Mouse (Mus musculus): ENCODE data around the gene Plk5.

- TF ChIP-seq POLR2A (IDR thresholded peaks at IDR 0.05; ENCODE audit: low read depth, low read length) (peak; percentile 11; the same call in 1 of the 2 replicates), CTCF (IDR thresholded peaks at IDR 0.05; ENCODE audit: extremely low read depth, insufficient read length, insufficient replicate concordance, low read depth, low read length) (no peak)
Observed at GRCm38 (mm10) chr10:80345122-80345521, 11.1 kb upstream of the Plk5 start.
